Mouse (Mus musculus) frontal cortex, adult 2 months (tissue): ENCODE data around the gene Mapk7. TPM values are rescaled to one million over a fixed set of nuclear protein-coding genes. Genes with fewer than 3 reads are reported as not detected.

Experiments used
- DNase-seq, 2 experiments: peaks; one replicate each; pipeline ENCODE4 v3.0.0; 2022; ENCODE audit warnings: low spot score in 1 of 2; ENCODE audit errors: extremely low spot score in 1 of 2
- polyA plus RNA-seq: library from polyadenylated mRNA; depleted of rRNA; stranded (reverse); fragments of >200 nt; gene quantifications from 2 replicates; pipeline ENCODE4 v1.2.3, GENCODE M21; 2012

The Mapk7 gene
- polyA plus RNA-seq, 1 experiment, result 35.2 TPM

DNA sequence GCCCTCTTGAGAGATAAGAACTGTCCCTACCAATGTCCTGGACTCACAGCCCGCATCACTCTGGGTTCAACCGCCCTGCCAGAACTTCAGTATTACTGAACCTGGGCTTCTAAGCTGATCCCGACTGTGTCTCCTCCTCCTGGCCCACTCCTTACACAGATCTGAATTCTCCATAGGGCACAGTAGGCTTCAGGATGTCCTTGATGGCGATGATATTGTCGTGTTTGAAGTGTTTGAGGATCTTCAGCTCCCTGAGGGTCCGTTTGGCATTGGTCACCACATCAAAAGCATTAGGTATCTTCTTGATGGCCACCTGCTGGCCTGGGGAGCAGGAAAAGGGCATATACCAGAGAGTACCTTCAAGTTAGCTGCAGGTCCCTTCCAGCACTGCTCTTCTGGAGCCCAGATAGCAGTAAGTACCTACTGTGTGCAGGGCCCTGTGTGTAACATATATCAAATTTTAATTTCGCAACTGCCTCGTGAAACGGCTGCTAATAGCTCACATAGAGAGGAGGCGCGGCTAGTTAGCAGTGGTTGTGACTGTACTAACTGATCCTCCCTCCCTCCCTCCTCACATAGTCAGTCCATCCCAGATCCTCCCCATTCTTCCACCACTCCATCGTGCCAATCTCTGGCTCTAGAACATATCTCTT lies 1.3 kb downstream of the Mapk7 start:
- no peak for DNase-seq

GRCm38 (mm10) chr11:61490944-61491520 lies 3.2 kb downstream of the Mapk7 start:
- DNase-seq, result no peak

- DNase-seq, result no peak
These were observed 4.3 kb downstream of the Mapk7 start for GRCm38 (mm10) chr11:61489874-61490273.

DNA sequence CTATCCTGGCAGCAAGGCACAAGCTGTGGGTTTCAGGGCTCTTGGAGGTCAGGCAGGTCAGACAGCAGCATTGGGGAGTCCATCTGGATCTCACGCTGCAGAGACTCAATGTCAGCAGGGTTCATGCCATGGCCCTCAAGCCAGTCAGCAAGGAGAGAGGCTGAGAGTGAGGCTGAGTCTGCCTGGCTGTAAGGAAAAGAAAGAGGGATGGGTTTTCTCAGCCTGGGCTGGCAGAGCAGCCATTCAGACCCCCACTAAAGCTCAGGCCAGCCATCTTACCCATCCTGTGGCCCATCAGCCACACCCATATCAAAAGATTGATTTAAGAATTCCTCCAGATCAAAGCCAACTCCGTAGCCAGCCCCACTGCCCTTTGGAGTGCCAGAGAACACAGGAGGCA lies 5.1 kb downstream of the Mapk7 start:
- DNase-seq, result no peak

DNA sequence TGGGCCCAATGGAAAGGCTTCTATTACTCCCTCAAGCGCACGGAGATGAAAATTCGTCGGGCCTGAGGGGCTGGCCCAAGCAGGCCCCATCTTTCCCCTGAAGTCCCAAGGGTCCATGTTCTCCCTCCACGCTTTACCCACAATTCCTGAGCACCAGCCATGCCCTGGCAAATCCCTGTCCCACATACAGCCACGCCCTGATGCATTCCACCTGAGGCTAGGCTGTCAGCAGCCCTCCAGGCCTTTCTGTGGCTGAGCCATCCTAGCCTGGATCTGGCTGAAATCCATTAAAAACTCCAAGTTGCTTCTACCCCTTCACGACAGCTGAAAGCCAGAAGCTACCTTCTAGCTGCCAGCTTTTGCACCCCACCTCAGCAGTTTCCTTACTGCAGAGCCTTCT lies 6.3 kb downstream of the Mapk7 start:
- no peak for DNase-seq

DNA sequence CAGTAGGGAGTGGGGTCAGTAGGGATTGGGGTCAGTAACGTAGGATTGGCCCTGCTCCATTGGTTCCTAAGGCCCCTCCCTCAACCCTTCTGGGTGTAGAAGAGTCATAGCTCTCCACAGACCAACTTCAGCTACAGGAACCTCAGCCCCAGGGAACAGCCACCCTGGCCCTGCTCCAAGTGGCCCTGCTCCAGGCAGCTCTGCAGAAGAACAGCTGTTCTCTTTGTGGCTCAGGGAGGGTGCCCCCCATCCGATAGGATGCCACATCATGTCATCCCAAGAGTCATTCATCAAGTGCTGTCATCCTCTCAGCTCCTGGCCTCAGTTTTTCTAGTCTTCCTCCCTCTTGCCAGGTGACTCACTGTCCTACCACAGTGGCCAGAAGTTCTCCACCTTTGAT lies 6.8 kb downstream of the Mapk7 start:
- DNase-seq, result peak in 1 of 2 experiments; percentile 49

GRCm38 (mm10) chr11:61486458-61487219 lies 7.6 kb downstream of the Mapk7 start:
- no peak for DNase-seq

- no peak for DNase-seq
These were observed 8.4 kb downstream of the Mapk7 start for GRCm38 (mm10) chr11:61485541-61486457.

DNA sequence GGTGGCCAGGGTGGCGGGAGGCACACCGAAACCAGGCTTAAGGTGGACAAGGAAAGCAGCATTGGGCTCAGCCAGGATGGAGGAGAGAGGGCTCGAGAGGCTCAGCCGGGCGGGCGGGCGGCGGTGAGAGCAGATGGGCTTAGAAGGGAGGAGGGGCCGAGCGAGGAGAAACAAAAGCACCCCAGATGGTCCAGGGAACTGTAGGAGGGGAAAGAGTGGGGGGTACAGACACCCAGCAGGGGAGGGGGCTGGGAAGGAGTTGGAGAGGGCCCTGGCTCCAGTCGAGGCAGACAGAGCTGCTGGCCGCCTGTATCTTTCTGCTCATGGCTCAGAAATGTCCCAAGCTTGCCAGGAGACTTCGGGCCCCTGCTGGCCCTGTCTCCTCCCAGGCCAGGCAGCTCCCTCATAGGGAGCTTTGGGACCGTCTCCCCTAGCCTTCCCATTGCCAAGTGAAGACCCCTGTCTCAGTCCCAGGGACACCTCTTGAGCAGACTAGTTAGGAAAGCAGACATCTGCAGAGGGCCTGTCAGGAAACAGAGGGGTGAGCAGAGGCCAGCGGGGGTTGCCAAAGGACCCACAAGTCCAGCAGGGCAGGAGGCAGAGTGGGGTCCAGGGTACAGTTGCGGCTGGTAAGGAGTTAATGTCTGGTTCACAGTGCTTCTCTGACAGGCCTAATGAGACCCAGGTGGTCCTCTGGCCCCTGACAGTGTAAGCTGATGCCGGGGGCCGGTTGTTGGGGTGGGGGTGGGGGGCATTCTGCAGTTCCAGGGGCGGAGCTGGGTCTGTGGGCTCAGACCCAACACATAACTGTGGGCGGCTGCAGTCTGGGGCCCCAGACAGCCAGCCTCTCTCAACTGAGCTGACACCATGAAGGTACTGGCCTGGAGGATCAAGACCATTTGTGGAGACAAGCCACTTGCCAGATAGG lies 9.3 kb downstream of the Mapk7 start, which contains the start of gene Mfap4:
Mfap4 (plus strand) TSS at position 819 of the 928 bp plus-strand sequence.
- peak in 1 of 2 experiments; percentile 77 for DNase-seq

DNA sequence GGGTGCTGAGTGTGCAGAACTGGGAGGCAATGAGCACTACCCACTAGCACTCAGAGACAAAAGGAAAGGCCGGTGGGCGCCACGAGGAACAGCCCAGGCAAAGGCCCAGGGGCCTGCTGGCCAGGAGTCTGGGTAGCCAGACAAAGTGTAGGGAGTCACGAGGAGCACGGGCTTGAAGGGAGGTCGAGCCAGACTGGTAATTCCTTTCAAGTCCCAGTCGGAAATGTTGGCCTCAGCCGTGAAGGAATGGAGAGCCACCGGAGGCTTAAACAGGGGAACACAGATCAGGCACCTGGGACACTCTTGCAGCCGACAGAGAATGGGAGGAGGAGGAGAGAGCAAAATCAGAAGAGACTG lies 10.0 kb downstream of the Mapk7 start:
- no peak for DNase-seq

- no peak for DNase-seq
These were observed 10.9 kb downstream of the Mapk7 start for GRCm38 (mm10) chr11:61483226-61483845.

GRCm38 (mm10) chr11:61481239-61482090 lies 12.7 kb downstream of the Mapk7 start:
- DNase-seq, result no peak

DNA sequence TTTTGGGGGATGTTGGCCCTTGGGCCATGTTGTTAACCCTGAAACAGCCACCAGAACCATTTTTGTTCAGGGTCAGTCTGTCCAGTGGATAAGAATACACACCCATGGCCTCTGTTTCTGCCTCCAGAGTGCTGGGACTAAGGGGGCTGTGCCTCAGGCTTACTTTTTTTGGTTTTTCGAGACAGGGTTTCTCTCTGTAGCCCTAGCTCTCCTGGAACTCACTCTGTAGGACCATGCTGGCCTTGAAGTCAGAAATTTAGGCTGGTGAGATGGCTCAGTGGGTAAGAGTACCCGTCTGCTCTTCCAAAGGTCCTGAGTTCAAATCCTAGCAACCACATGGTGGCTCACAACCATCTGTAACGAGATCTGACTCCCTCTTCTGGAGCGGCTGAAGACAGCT lies 15.4 kb downstream of the Mapk7 start:
- DNase-seq, result no peak

DNA sequence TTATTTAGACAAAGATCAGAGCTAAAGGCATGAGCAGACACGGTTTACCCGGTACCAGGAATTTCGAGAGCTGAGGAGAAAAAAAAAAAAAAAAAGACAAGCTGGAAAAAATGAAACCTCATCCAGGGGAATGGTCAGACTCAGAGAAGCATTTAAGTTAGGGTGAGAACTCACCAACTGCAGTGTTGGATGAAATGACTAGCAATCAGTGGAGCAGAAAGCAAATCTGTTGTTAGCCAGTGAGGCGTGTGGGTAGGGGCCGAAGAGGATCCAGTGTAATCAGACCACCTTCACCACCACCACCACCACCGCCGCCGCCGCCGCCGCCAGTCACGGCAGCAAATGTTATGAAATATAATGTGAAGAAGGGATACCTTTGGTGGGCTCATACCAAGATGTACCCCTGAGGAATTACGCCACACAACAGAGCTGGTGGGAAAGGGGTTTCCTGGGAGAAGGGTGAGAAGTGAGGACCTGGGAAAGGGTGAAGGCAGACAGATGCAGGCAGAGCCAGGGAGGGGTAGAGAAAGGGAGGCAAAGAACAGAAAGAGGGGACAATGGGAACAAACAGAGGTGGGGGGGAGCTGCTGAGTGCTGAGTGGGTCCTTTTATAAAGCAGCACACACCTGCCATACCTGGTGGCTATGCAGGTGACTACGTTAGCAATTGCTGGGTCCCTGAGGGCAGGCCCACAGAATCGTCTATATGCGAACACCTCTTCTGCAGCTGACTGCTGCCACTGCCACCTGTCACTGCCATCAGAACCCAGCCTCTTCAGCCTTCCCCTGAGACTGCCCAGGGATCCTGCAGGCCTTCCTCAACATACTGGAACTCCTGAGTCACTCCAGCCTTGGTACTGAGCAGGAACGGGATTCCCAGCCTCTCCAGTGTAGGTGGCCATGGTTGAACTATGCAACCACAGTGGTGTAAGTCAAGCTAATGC lies 16.4 kb downstream of the Mapk7 start:
- no peak for DNase-seq

DNA sequence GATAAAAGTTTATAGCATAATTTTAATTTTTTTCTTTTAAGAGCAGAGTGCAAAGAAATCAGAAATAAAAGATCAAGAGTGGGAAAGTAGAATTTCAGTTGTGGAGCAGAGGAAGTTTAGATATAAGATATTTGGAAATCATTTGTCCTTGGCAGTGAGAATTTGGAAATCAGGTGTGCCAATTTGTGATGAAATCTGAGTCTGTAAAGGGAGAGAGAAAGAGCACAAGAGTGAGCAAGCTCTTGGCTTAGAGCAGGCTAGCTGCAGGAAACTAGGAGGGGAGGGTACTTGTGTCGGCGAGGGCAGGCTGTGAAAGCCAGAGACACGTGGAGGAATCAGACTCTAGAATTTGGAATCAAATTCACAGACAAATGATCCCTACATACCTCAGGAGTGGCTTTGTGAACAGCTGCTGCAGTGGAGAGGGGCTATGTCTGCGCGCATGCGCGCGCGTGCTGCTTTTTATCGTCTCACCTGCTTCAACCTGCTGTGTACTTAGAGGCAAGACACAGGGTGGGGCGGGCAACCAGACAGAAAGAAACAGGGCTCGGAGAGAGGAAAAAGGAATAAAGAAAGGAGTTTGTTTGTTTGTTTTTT lies 17.3 kb downstream of the Mapk7 start:
- DNase-seq, result peak in 1 of 2 experiments; percentile 50

GRCm38 (mm10) chr11:61473630-61474029 lies 20.6 kb downstream of the Mapk7 start:
- no peak for DNase-seq

GRCm38 (mm10) chr11:61470880-61471279 lies 23.3 kb downstream of the Mapk7 start:
- DNase-seq, result no peak
